Comparison of ENCODE assay signal across 1 mouse cellular context in the genomic region with DNA sequence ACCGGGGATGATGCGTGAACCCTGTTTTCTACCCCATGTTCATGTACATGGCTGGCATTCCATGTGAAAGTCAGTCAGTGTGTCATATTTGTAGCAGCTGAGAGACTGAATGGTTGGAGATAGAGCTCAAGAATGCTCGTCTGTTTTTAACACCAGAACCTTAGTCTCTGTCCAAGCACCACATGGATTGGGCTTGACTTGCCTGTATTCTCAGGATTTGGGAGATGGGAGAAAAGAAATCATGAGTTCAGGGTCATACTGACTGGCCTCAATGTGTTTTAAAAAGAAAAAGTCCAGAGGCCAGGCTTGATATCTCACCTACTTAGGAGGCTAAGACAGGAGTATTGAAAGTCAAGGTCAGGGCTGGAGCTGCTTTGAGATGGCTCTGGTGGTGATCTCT.
TF ChIP-seq lines count a peak whose summit lies in the region.

No protein-coding gene starts in this region.

TF ChIP-seq in MEL, 35 proteins besides CTCF, POLR2A, EP300 and RAD21:
- no peak for TF ChIP-seq MAFK (IDR thresholded peaks at IDR 0.05; ENCODE audit: borderline replicate concordance, low read depth, low read length)
- TF ChIP-seq RCOR1 (IDR thresholded peaks at IDR 0.05; ENCODE audit: low read depth, low read length) = 0 out of 2 replicates have a peak, but pooled peaks have one; percentile 24
